Mouse (Mus musculus) left cerebral cortex, adult 2 months (tissue): ENCODE results near the gene Acadvl. TPM values are rescaled to one million over a fixed set of nuclear protein-coding genes. Genes with fewer than 3 reads are reported as not detected.

Experiments used
- DNase-seq, 2 experiments: peaks; one replicate each; pipeline ENCODE4 v3.0.0; 2021 to 2022; ENCODE audit warnings: low spot score in 2 of 2, mixed read lengths in 1 of 2; ENCODE audit errors: extremely low spot score in 1 of 2
- H3K27ac ChIP-seq: fragments of 200-600 bp; 2 replicates; pipeline ENCODE4 v1.8.1; 2022
- H3K4me3 ChIP-seq: fragments of 200-600 bp; 2 replicates; pipeline ENCODE4 v1.8.1; 2022
- CTCF ChIP-seq: fragments of 200-600 bp; IDR thresholded peaks from 2 replicates; pipeline ENCODE4 v1.8.1; 2022; ENCODE audit warnings: antibody characterized with exemption, mild to moderate bottlenecking, moderate library complexity
- intact Hi-C: fragments of 180-260 bp; cut with DNase I; formaldehyde crosslinking; loops from one replicate; pipeline ENCODE4 v1.15.1; 2025
- total RNA-seq, 2 experiments: library from RNA; stranded (reverse); gene quantifications; 2 replicates each; pipeline ENCODE4 v1.2.3; 2021

Gene Acadvl
- total RNA-seq, 2 experiments from 2014 or later = 59.4 to 62.5 TPM

- H3K4me3 ChIP-seq = peak overlapping the region; percentile 77; the same call in 1 of the 2 replicates
These were observed 466 bp upstream of the Acadvl start for GRCm38 (mm10) chr11:70015677-70016076.

GRCm38 (mm10) chr11:70014051-70014450 lies 1.2 kb downstream of the Acadvl start:
- no peak for TF ChIP-seq CTCF
- Histone ChIP-seq H3K27ac (no peak overlapping the region), H3K4me3 (no peak overlapping the region)
- intact Hi-C loops = loop anchor here (2.0 kb wide), 1 partner anchor 13 kb away; the partner anchor contains the start of gene Dvl2
- no peak for DNase-seq

More at GRCm38 (mm10) chr11:70015677-70016076, 466 bp upstream of the Acadvl start:
- intact Hi-C loops = loop anchor here (2.0 kb wide), 1 partner anchor 15 kb away; the partner anchor contains the start of gene Dvl2
- no peak for TF ChIP-seq CTCF
- DNase-seq = no peak
- H3K27ac ChIP-seq = no peak overlapping the region

- intact Hi-C loops = no loop called here
- no peak for DNase-seq
These were observed 1.8 kb downstream of the Acadvl start for GRCm38 (mm10) chr11:70013408-70013807.

GRCm38 (mm10) chr11:70012931-70013330 lies 2.3 kb downstream of the Acadvl start:
- no peak overlapping the region for H3K27ac ChIP-seq
- TF ChIP-seq CTCF = no peak
- H3K4me3 ChIP-seq = no peak overlapping the region
- intact Hi-C loops = no loop called here
- no peak for DNase-seq

More at GRCm38 (mm10) chr11:70013408-70013807, 1.8 kb downstream of the Acadvl start:
- no peak for TF ChIP-seq CTCF
- H3K4me3 ChIP-seq = no peak overlapping the region
- no peak overlapping the region for H3K27ac ChIP-seq

- no peak for TF ChIP-seq CTCF
- DNase-seq = no peak
- intact Hi-C loops = no loop called here
- no peak overlapping the region for H3K4me3 ChIP-seq
- H3K27ac ChIP-seq = no peak overlapping the region
These were observed 4.2 kb downstream of the Acadvl start for GRCm38 (mm10) chr11:70010961-70011360.

GRCm38 (mm10) chr11:70010548-70010947 lies 4.7 kb downstream of the Acadvl start:
- no peak for TF ChIP-seq CTCF
- no peak for DNase-seq
- Histone ChIP-seq H3K27ac (no peak overlapping the region), H3K4me3 (no peak overlapping the region)
- intact Hi-C loops = no loop called here

- no peak for DNase-seq
- no peak for TF ChIP-seq CTCF
- intact Hi-C loops = no loop called here
- H3K27ac ChIP-seq = no peak overlapping the region
- no peak overlapping the region for H3K4me3 ChIP-seq
These were observed 5.2 kb downstream of the Acadvl start for GRCm38 (mm10) chr11:70010033-70010432.

- TF ChIP-seq CTCF = peak; percentile 38
- intact Hi-C loops = no loop called here
- DNase-seq = no peak
- no peak overlapping the region for H3K4me3 ChIP-seq
- no peak overlapping the region for H3K27ac ChIP-seq
These were observed 9.7 kb downstream of the Acadvl start for GRCm38 (mm10) chr11:70005521-70005920.

GRCm38 (mm10) chr11:70002471-70002870 lies 12.7 kb downstream of the Acadvl start:
- no peak for DNase-seq
- no peak for TF ChIP-seq CTCF
- Histone ChIP-seq H3K4me3 (no peak overlapping the region), H3K27ac (no peak overlapping the region)
- intact Hi-C loops = no loop called here

- H3K27ac ChIP-seq = no peak overlapping the region
- DNase-seq = no peak
- no peak overlapping the region; the same call in 1 of the 2 replicates for H3K4me3 ChIP-seq
- TF ChIP-seq CTCF = peak; percentile 50
- intact Hi-C loops = loop anchor here (2.0 kb wide), 1 partner anchor 13 kb away; the partner anchor contains the start of gene Acadvl
These were observed 13.3 kb downstream of the Acadvl start for GRCm38 (mm10) chr11:70001865-70002264.

- TF ChIP-seq CTCF = no peak
- H3K27ac ChIP-seq = peak overlapping the region; percentile 98
- intact Hi-C loops = loop anchor here (2.0 kb wide), 1 partner anchor 14 kb away; the partner anchor contains the start of gene Acadvl
- no peak for DNase-seq
- peak overlapping the region; percentile 65 for H3K4me3 ChIP-seq
These were observed 14.1 kb downstream of the Acadvl start for GRCm38 (mm10) chr11:70001159-70001558.

GRCm38 (mm10) chr11:70000396-70000898 lies 14.8 kb downstream of the Acadvl start, which contains the start of gene Dvl2:
Dvl2 (plus strand) TSS chr11:70000595.
- intact Hi-C loops = loop anchor here (2.0 kb wide), 1 partner anchor 14 kb away; the partner anchor contains the start of gene Acadvl
- Histone ChIP-seq H3K4me3 (peak within 1 kb of the TSS; percentile 65), H3K27ac (peak within 1 kb of the TSS; percentile 98)
- TF ChIP-seq CTCF = no peak
- DNase-seq = peak; percentile 87 to 90

- intact Hi-C loops = loop anchor here (2.0 kb wide), 1 partner anchor 15 kb away; the partner anchor contains the start of gene Acadvl
- no peak for DNase-seq
- H3K4me3 ChIP-seq = no peak overlapping the region
- H3K27ac ChIP-seq = 0 out of 2 replicates have a peak overlapping the region, but pooled peaks have one; percentile 17
- no peak for TF ChIP-seq CTCF
These were observed 15.5 kb downstream of the Acadvl start for GRCm38 (mm10) chr11:69999666-70000065.
